Mouse (Mus musculus) stomach, adult 2 months (tissue): ENCODE measurements around the gene Lpcat4. TPM values are rescaled to one million over a fixed set of nuclear protein-coding genes. Genes with fewer than 3 reads are reported as not detected.

ENCODE experiments used
- polyA plus RNA-seq: library from polyadenylated mRNA; depleted of rRNA; stranded (reverse); fragments of >200 nt; gene quantifications from 2 replicates; pipeline ENCODE4 v1.2.3, GENCODE M21; 2012; rRNA removed

Lpcat4 gene
- polyA plus RNA-seq = 136 and 165 TPM in 2 replicates

GRCm38 (mm10) chr2:112239212-112239934 lies at the start of gene Lpcat4:
TSS of gene Lpcat4 (plus strand) at chr2:112239468.

GRCm38 (mm10) chr2:112259241-112259962 lies 20.1 kb downstream of the Lpcat4 start, which contains the start of gene Nutm1:
TSS of gene Nutm1 (minus strand) at chr2:112259291.

GRCm38 (mm10) chr2:112261748-112262653 lies 22.7 kb downstream of the Lpcat4 start, which contains the start of gene Nop10:
TSS of gene Nop10 (plus strand) at chr2:112261926.

DNA sequence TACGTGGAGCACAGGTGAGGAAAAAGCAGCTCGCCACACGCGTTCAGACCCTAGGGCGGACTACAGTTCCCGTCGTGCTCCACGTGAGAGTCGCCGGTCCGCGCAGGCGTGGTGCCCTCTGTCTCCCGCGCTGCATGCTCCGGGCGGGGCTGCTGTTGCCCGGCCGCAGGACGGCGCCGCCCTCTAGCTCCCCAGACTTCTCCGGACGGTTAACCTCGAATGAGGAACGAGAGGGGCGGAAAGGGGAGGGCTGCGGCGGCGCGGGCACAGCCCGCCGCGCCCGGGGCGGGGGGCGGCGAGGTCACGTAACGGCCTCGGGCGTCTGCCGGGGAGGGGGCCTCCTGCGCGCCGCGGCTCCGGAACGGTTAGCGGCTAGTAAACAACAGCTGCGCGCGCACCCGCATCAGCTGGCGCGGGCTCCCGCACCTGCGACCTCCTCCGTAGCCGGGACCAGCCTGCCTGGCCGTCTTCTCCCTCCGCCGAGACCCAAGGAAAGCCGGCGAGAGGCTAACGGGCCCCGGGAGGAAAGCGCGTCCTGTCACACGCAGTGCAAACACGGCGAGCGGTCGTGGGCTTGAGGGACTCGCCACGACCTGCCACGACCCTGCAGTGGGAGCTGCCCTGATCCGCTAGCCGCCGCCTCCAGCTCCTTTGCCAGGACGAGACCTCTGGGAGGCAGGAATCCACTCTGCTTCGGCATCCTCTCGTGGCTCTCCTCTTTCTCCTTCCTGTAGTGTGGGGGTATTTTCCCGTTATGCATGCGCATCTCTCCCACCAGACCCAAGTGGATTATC lies 26.4 kb downstream of the Lpcat4 start, which contains the start of gene Slc12a6:
Gene Slc12a6, plus strand, starts transcription at position 378 of the 794 bp plus-strand sequence.

DNA sequence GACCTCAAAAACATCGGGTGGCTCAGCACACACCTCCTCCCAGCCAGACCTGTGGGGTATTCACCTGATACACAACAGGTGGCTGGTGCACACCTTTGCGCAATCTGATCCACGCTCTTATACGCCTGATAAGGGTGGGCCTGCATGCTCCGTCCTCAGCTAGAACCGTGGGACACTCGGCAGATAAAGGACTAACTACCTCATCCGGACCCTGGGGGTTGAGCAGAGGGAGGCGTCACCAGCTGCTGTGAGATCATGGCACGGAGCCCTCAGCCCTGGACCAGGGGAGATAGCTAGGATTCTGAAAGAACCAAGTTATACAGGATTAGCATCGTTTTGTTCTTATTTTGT lies 26.9 kb downstream of the Lpcat4 start, which contains the start of gene Gm21985:
Gene Gm21985, plus strand, starts transcription at position 73 of the 351 bp plus-strand sequence.

Other genes starting within 250 kb of the Lpcat4 start
- gene Olfr1309, start 249.2 kb upstream of the Lpcat4 start, polyA plus RNA-seq = not detected in 2 replicates
- not detected in 2 replicates for gene Olfr1310, start 226.8 kb upstream of the Lpcat4 start, polyA plus RNA-seq
- not detected in 2 replicates for gene Olfr1311, start 215.1 kb upstream of the Lpcat4 start, polyA plus RNA-seq
- gene Olfr1312, start 189.2 kb upstream of the Lpcat4 start, polyA plus RNA-seq = not detected in 2 replicates
- gene Olfr1313, start 161.6 kb upstream of the Lpcat4 start, polyA plus RNA-seq = not detected in 2 replicates
- not detected in 2 replicates for gene Olfr1314, start 142.7 kb upstream of the Lpcat4 start, polyA plus RNA-seq
- gene Olfr1315-ps1, start 124.0 kb upstream of the Lpcat4 start, polyA plus RNA-seq = not detected in 2 replicates
- gene Olfr1316, start 104.5 kb upstream of the Lpcat4 start, polyA plus RNA-seq = not detected in 2 replicates
- not detected in 2 replicates for gene Olfr1317, start 99.1 kb upstream of the Lpcat4 start, polyA plus RNA-seq
- gene Olfr1318, start 85.3 kb upstream of the Lpcat4 start, polyA plus RNA-seq = not detected in 2 replicates
- not detected in 2 replicates for gene Nutm1, start 19.8 kb downstream of the Lpcat4 start, polyA plus RNA-seq
- gene Nop10, start 22.5 kb downstream of the Lpcat4 start, polyA plus RNA-seq = 19.7 and 22.1 TPM in 2 replicates
- 3.3 and 5.2 TPM in 2 replicates for gene Slc12a6, start 26.4 kb downstream of the Lpcat4 start, polyA plus RNA-seq
- gene Gm21985, start 26.8 kb downstream of the Lpcat4 start, polyA plus RNA-seq = not detected in 2 replicates
- 37.5 and 43.1 TPM in 2 replicates for gene Emc4, start 128.6 kb downstream of the Lpcat4 start, polyA plus RNA-seq
- gene Katnbl1, start 139.7 kb downstream of the Lpcat4 start, polyA plus RNA-seq = 0.22 and 0.29 TPM in 2 replicates
- gene Emc7, start 215.5 kb downstream of the Lpcat4 start, polyA plus RNA-seq = 0.87 and 0.97 TPM in 2 replicates
- gene Chrm5, start 241.3 kb downstream of the Lpcat4 start, polyA plus RNA-seq = not detected in 2 replicates